Mouse (Mus musculus) E14TG2a.4 (cell line): ENCODE measurements around the gene 1700037H04Rik.

Source experiments
- CTCF ChIP-seq: conservative IDR thresholded peaks from 2 replicates; pipeline ENCODE4 v1.5.1; 2014; ENCODE audit warnings: low read length
- POU5F1 ChIP-seq: IDR thresholded peaks from 2 replicates; pipeline ENCODE4 v1.6.1; 2014; ENCODE audit warnings: low read length, borderline replicate concordance

DNA sequence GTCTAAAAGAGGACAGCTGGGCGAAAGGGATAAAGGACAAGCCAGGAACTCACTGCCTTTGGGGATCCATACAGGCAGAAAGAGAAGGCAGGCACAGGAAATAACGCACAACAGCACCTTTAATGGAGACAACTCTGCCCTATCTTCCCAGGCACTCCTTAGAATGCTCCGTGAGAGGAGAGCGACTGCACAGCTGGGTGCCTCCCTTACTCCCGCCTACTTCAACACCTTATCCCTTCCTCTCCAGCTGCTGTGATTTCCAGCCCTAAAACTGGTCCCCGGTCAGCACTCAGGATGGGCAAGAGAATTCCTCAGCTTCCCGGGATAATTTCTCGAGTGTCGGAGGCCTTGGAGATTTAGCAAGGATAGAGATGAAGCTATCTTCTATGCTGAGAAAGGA is 11.1 kb upstream of the 1700037H04Rik start:
- TF ChIP-seq CTCF (no peak), POU5F1 (no peak)
